Mouse (Mus musculus) neural tube, embryonic 12.5 days (tissue): ENCODE results near the gene Dnajc8. TPM values are rescaled to one million over a fixed set of nuclear protein-coding genes. Genes with fewer than 3 reads are reported as not detected.

ENCODE experiments used
- ATAC-seq: fragments of 200-750 bp; cut with Nextera tagmentation; 2 replicates; pipeline ENCODE4 v1.8.0; 2017; ENCODE audit warnings: low read depth, mild to moderate bottlenecking, moderate TSS enrichment, moderate library complexity; ENCODE audit not compliant: low FRiP score
- H3K27ac ChIP-seq: fragments of 300-500 bp; sonication (generic); 2 replicates; pipeline ENCODE4 v1.5.1; 2016
- H3K27me3 ChIP-seq: fragments of 300-500 bp; sonication (generic); replicated peaks from 2 replicates; pipeline ENCODE4 v1.6.1; 2016; ENCODE audit warnings: mild to moderate bottlenecking
- H3K36me3 ChIP-seq: fragments of 300-500 bp; sonication (generic); 2 replicates; pipeline ENCODE4 v1.6.1; 2016; ENCODE audit warnings: mild to moderate bottlenecking
- H3K4me1 ChIP-seq: fragments of 300-500 bp; sonication (generic); 2 replicates; pipeline ENCODE4 v1.6.1; 2016
- H3K4me2 ChIP-seq: fragments of 300-500 bp; sonication (generic); replicated peaks from 2 replicates; pipeline ENCODE4 v1.6.1; 2016; ENCODE audit warnings: mild to moderate bottlenecking
- H3K4me3 ChIP-seq: fragments of 300-500 bp; sonication (generic); 2 replicates; pipeline ENCODE4 v1.5.1; 2016
- H3K9ac ChIP-seq: fragments of 300-500 bp; sonication (generic); 2 replicates; pipeline ENCODE4 v1.6.1; 2016; ENCODE audit warnings: mild to moderate bottlenecking
- H3K9me3 ChIP-seq: fragments of 300-500 bp; sonication (generic); 2 replicates; pipeline ENCODE4 v1.6.1; 2016; ENCODE audit warnings: mild to moderate bottlenecking
- WGBS: fragments of 180-500 bp; shearing (Covaris S2); methylation state at CpG from one replicate; pipeline ENCODE4 v1.1.7; 2016; 5-methylcytosine and 5-hydroxymethylcytosine counted together
- polyA plus RNA-seq: library from polyadenylated mRNA; unstranded; fragments of >200 nt; fragmentation: Nextera tagmentation; extraction: Ambion mirVana; gene quantifications from 2 replicates; pipeline ENCODE4 v1.2.1, GENCODE M21; 2016

Gene Dnajc8
- polyA plus RNA-seq, 1 experiment from 2014 or later, result 191 TPM

GRCm38 (mm10) chr4:132505800-132506199 lies 29.6 kb upstream of the Dnajc8 start:
- 19% methylated on average over 10 of the region's 10 CpGs for WGBS
- Histone ChIP-seq H3K36me3 (no peaks in the 10 kb centered on the region), H3K27ac (no peak overlapping the region), H3K4me1 (peaks cover 5% of the 10 kb centered on the region; the same call in 1 of the 2 replicates), H3K27me3 (no peaks in the 10 kb centered on the region), H3K4me2 (no peak overlapping the region), H3K9ac (no peak overlapping the region), H3K9me3 (no peaks in the 10 kb centered on the region), H3K4me3 (no peak overlapping the region)
- no peak for ATAC-seq

GRCm38 (mm10) chr4:132506250-132506649 lies 29.1 kb upstream of the Dnajc8 start:
- Histone ChIP-seq H3K4me2 (no peak overlapping the region), H3K36me3 (no peaks in the 10 kb centered on the region), H3K9me3 (no peaks in the 10 kb centered on the region), H3K27me3 (no peaks in the 10 kb centered on the region), H3K4me1 (peaks cover 5% of the 10 kb centered on the region; the same call in 1 of the 2 replicates), H3K27ac (no peak overlapping the region), H3K9ac (no peak overlapping the region), H3K4me3 (no peak overlapping the region)
- no peak for ATAC-seq
- WGBS, result 67% methylated on average over 6 of the region's 6 CpGs

- no peaks in the 10 kb centered on the region for H3K9me3 ChIP-seq
- 56% methylated on average over 2 of the region's 2 CpGs for WGBS
Measured at GRCm38 (mm10) chr4:132507210-132507609, 28.1 kb upstream of the Dnajc8 start.

DNA sequence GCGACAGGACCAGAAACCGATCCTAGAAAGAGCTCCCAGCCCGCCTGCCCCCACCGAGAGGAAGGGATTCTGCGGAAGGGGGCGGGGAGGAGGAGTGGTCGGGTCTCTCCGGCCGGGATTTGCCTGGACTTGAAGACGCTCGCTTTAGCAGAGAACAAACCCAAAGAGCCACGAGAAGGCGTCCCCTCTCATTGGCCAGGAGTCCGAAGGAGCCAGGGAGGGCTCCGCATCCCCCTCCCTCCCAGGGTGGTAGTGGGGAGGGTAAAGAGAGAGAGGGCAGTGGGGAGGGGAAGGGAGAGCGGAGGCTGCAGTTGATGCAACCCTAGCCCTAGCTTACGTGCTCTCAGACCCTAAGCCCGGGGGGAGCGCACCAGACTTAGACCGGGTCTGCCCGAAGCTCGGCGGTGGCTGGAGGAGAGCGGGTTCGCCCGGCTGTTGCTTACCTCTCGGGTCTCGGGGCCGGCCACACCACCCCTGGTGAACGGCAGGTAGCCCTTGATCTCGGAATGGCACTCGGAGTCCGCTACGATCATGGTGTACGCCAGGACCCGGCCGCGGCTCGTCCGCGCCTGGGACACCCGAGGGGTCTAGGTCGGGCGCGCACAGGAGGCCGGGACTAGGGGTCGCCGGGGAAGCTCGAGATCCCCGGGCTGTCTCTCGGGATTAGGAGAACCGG lies 25.6 kb upstream of the Dnajc8 start:
- no peaks in the 10 kb centered on the region for H3K9me3 ChIP-seq
- H3K36me3 ChIP-seq, result no peaks in the 10 kb centered on the region
- H3K4me3 ChIP-seq, result peak overlapping the region; percentile 71
- under 1% methylated on average over 52 of the region's 52 CpGs for WGBS
- H3K4me1 ChIP-seq, result peaks cover 10% of the 10 kb centered on the region
- peak; percentile 73 for ATAC-seq
- H3K27me3 ChIP-seq, result no peaks in the 10 kb centered on the region
- H3K4me2 ChIP-seq, result peak overlapping the region; percentile 92
- H3K9ac ChIP-seq, result peak overlapping the region; percentile 73
- 0 out of 2 replicates have a peak overlapping the region, but pooled peaks have one; percentile 26 for H3K27ac ChIP-seq

More at GRCm38 (mm10) chr4:132507210-132507609, 28.1 kb upstream of the Dnajc8 start:
- no peaks in the 10 kb centered on the region for H3K36me3 ChIP-seq
- H3K27me3 ChIP-seq, result no peaks in the 10 kb centered on the region
- no peak overlapping the region for H3K9ac ChIP-seq
- no peak overlapping the region for H3K4me3 ChIP-seq
- no peak overlapping the region for H3K27ac ChIP-seq
- ATAC-seq, result no peak
- H3K4me2 ChIP-seq, result no peak overlapping the region
- peaks cover 5% of the 10 kb centered on the region; the same call in 1 of the 2 replicates for H3K4me1 ChIP-seq

GRCm38 (mm10) chr4:132510352-132510798 lies 25.0 kb upstream of the Dnajc8 start, which contains the start of gene Sesn2:
Gene Sesn2 (minus strand): TSS chr4:132510501.
- H3K36me3 ChIP-seq, result no peaks in the 10 kb centered on the region
- peak within 1 kb of the TSS; percentile 92 for H3K4me2 ChIP-seq
- H3K4me3 ChIP-seq, result peak within 1 kb of the TSS; percentile 71
- ATAC-seq, result peak; percentile 90
- H3K27ac ChIP-seq, result 0 out of 2 replicates have a peak within 1 kb of the TSS, but pooled peaks have one; percentile 26
- H3K9me3 ChIP-seq, result no peaks in the 10 kb centered on the region
- H3K4me1 ChIP-seq, result peaks cover 10% of the 10 kb centered on the region
- peak within 1 kb of the TSS; percentile 73 for H3K9ac ChIP-seq
- under 1% methylated on average over 32 of the region's 32 CpGs for WGBS
- no peaks in the 10 kb centered on the region for H3K27me3 ChIP-seq

GRCm38 (mm10) chr4:132512080-132512479 lies 23.3 kb upstream of the Dnajc8 start:
- no peak overlapping the region for H3K4me2 ChIP-seq
- H3K4me3 ChIP-seq, result no peak overlapping the region
- H3K36me3 ChIP-seq, result no peaks in the 10 kb centered on the region
- no peaks in the 10 kb centered on the region for H3K27me3 ChIP-seq
- no peak overlapping the region for H3K9ac ChIP-seq
- no peak for ATAC-seq
- WGBS, result 68% methylated on average over 3 of the region's 3 CpGs
- no peaks in the 10 kb centered on the region for H3K9me3 ChIP-seq
- H3K27ac ChIP-seq, result no peak overlapping the region
- peaks cover 10% of the 10 kb centered on the region for H3K4me1 ChIP-seq

DNA sequence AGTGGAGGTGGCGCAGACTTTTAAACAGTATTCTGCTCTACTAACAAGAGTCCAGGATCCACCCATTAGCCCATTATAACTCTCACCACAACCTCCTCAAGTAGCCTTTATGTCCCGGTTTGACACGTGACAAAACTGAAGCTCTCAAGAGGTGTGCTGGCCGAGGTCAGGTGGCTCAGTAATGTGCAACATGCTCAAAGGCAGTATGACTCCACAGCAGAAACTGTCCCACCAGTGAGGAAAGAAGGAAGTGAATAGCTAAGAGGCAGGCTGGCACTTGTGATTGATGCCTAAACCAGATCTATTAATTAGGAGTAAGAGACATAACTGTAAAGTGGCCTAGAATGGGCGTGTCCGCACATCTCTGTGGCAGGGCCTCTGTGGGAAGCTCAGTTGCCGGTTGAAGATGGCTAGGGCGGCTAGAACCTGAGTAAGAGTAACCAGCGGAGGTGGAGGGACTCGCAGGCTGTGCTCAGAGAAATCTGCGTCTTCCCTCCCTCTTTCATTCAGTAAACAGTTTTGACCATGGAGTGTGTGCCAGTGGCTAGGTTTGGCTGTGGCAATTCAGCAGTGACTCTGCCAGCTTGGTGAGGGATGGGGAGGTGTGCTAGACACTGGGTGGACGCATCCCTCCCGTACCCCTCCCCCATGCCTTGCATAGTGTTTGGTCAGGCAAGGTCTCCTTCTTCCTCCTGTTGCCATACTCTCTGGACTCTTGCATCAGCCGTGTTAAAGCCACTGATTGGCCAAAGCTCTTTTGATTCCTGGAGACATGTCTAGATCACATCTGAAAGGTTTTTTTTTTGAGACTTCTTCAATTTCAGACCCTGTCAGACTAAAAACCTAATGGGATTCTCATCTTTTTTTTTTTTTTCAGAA lies 21.7 kb upstream of the Dnajc8 start:
- 34% methylated on average over 14 of the region's 14 CpGs for WGBS
- no peaks in the 10 kb centered on the region for H3K36me3 ChIP-seq
- no peak overlapping the region for H3K4me3 ChIP-seq
- no peak for ATAC-seq
- peaks cover 6% of the 10 kb centered on the region for H3K4me1 ChIP-seq
- 0 out of 2 replicates have a peak overlapping the region, but pooled peaks have one; percentile 4 for H3K4me2 ChIP-seq
- no peak overlapping the region for H3K9ac ChIP-seq
- no peak overlapping the region for H3K27ac ChIP-seq
- no peaks in the 10 kb centered on the region for H3K27me3 ChIP-seq
- H3K9me3 ChIP-seq, result no peaks in the 10 kb centered on the region

DNA sequence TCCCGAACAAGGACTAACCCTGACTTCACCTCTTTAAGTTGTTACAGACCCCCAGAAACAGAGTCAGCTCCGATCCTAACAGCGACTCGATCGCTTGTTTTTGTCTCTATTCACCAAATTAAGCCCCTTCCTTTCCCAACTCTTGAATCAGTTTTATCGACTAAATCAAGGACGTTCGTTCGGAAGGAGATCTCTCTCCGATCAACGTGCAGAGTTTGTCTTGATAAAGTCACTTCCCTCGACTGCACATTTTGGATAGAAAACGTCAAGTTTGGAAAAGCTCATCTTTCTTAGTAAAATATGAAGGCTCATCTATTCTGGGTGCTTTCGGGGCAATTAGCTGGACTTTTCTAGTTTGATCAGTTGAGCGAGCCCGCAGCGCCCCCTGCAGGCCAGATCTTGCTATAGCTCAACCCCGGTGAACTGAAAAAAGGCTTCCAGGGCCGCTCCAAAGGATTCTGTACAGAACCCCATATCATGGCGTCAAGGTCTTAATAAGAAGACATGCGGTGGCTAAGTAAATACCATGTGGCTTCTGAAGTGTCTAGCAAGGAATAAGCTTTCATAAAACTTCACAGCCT lies 20.7 kb upstream of the Dnajc8 start:
- 1% methylated on average over 21 of the region's 21 CpGs for WGBS
- no peaks in the 10 kb centered on the region for H3K36me3 ChIP-seq
- H3K4me2 ChIP-seq, result peak overlapping the region; percentile 92
- ATAC-seq, result peak; percentile 22
- H3K4me3 ChIP-seq, result peak overlapping the region; percentile 39
- no peaks in the 10 kb centered on the region for H3K27me3 ChIP-seq
- H3K4me1 ChIP-seq, result peaks cover 5% of the 10 kb centered on the region
- H3K9ac ChIP-seq, result 0 out of 2 replicates have a peak overlapping the region, but pooled peaks have one; percentile 38
- H3K9me3 ChIP-seq, result no peaks in the 10 kb centered on the region
- no peak overlapping the region for H3K27ac ChIP-seq

DNA sequence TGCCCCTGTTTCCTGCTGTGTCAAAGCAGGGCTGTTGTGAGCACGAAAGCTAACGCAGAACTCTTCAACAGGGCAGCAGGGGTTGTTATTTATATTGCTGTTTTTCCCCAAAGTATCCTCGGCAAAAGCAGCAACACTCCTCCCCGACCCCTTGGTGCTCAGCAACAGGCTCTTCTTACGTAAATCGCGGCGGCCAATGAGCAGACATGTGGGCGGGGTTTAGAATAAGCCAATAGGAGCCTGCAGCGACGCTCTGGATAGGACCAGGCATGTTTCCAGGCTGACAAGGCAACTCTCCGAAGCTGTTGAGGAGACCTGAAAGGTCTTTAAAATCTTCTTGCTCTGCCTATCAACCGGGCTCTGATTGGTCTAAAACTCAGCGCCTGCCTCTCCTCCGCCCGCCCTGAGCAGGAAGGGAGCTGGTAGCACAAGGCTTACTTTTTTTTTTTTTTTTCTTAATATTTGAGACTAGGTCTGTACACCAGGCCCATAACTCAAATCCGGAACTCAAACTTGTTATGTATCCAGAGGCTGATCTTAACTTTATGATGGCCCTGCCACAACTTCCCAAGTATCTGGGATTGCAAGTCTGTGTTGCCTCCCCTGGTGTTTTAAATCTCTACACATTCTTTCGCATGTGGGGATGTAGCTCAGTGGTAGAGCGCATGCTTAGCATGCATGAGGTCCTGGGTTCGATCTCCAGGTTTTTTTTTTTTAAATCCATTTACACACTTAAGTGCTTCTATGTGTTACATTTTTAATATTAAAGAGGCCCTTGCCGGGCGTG lies 19.8 kb upstream of the Dnajc8 start:
- H3K9ac ChIP-seq, result no peak overlapping the region
- no peaks in the 10 kb centered on the region for H3K27me3 ChIP-seq
- no peaks in the 10 kb centered on the region for H3K36me3 ChIP-seq
- H3K4me3 ChIP-seq, result peak overlapping the region; percentile 39
- H3K9me3 ChIP-seq, result no peaks in the 10 kb centered on the region
- 22% methylated on average over 22 of the region's 22 CpGs for WGBS
- H3K4me2 ChIP-seq, result peak overlapping the region; percentile 92
- no peak overlapping the region for H3K27ac ChIP-seq
- peaks cover 5% of the 10 kb centered on the region for H3K4me1 ChIP-seq
- peak; percentile 94 for ATAC-seq

GRCm38 (mm10) chr4:132518066-132518465 lies 17.3 kb upstream of the Dnajc8 start:
- H3K4me3 ChIP-seq, result no peak overlapping the region
- H3K9ac ChIP-seq, result no peak overlapping the region
- 47% methylated on average over 8 of the region's 8 CpGs for WGBS
- peaks cover 5% of the 10 kb centered on the region for H3K4me1 ChIP-seq
- no peak overlapping the region for H3K4me2 ChIP-seq
- H3K36me3 ChIP-seq, result no peaks in the 10 kb centered on the region
- H3K9me3 ChIP-seq, result no peaks in the 10 kb centered on the region
- H3K27ac ChIP-seq, result no peak overlapping the region
- no peaks in the 10 kb centered on the region for H3K27me3 ChIP-seq
- no peak for ATAC-seq

- H3K4me2 ChIP-seq, result no peak overlapping the region
- H3K9ac ChIP-seq, result no peak overlapping the region
- peaks cover 4% of the 10 kb centered on the region for H3K4me1 ChIP-seq
- no peaks in the 10 kb centered on the region for H3K36me3 ChIP-seq
- no peaks in the 10 kb centered on the region for H3K27me3 ChIP-seq
- no peak for ATAC-seq
- 93% methylated on average over 3 of the region's 3 CpGs for WGBS
- no peaks in the 10 kb centered on the region for H3K9me3 ChIP-seq
- H3K4me3 ChIP-seq, result no peak overlapping the region
- no peak overlapping the region for H3K27ac ChIP-seq
Measured at GRCm38 (mm10) chr4:132519188-132519587, 16.2 kb upstream of the Dnajc8 start.
